Comparison of ENCODE assay signal across 9 mouse cellular contexts in the genomic region with DNA sequence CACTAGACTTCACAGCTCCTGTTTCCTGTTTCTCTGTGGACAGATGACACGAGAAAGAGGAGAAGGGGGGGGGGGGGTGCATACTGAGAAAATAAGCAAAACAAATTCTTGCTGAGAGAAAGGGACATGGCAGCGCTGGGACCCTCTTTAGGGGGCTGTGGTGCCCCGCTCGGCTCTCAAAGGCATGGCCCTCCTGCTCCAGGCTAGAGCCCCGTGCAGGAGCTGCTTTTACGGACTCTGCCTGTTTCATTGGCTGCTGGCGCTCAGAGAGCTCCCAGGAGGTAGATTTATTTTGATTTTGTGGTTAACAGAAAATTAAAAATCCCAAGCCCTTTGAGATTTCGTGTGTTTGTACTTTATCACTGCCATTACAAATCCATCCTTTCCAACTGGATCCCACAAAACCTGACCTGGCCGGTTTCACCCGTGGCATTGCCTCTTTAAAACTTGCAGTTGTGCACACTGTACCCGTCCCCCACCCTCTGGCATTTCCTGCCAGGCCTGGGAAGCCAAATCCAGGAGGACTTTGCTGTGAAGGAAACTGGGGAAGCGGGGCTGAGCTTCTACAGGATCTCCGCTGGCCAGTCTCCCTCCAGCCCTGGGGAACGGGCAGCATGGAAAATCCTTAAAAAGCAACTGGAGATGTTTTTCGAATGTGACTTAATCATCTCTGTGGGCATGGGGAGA. TPM values are rescaled to one million over a fixed set of nuclear protein-coding genes. Genes with fewer than 3 reads are reported as not detected.
DNase-seq lines count a peak whose midpoint lies in the region; ATAC-seq lines count a peak whose summit lies in the region.
"Had no signal": no experiment of that assay in that cellular context is flagged by ENCODE, and none has a peak within 500 bp of the region (broad histone marks: within the 10 kb centered on the region; RNA-seq: fewer than 3 reads in every experiment).

No protein-coding gene starts in this region.

- H3K4me1 ChIP-seq in liver, embryonic 12.5 days, result peaks cover 5% of the 10 kb centered on the region
- no peaks in the 10 kb centered on the region for H3K4me1 ChIP-seq in heart, embryonic 11.5 days (ENCODE audit: control insufficient read depth, insufficient read depth, low read length)

- H3K36me3 ChIP-seq in liver, embryonic 12.5 days, result no peaks in the 10 kb centered on the region
- no peaks in the 10 kb centered on the region for H3K36me3 ChIP-seq in heart, embryonic 11.5 days (ENCODE audit: control insufficient read depth, insufficient read depth, low read length)

- 54% methylated on average over 15 of the region's 15 CpGs for WGBS in liver, embryonic 12.5 days (ENCODE audit: insufficient replicate concordance)
- WGBS in heart, embryonic 11.5 days (ENCODE audit: insufficient replicate concordance), result 57% methylated on average over 15 of the region's 15 CpGs

- H3K9me3 ChIP-seq in liver, embryonic 12.5 days (replicated peaks), result no peaks in the 10 kb centered on the region
- H3K9me3 ChIP-seq in heart, embryonic 11.5 days (replicated peaks; ENCODE audit: control insufficient read depth, low read length), result no peaks in the 10 kb centered on the region

- no peak overlapping the region for H3K4me3 ChIP-seq in liver, embryonic 12.5 days
- H3K4me3 ChIP-seq in heart, embryonic 11.5 days (ENCODE audit: low read depth, low read length), result no peak overlapping the region

- H3K27ac ChIP-seq in liver, embryonic 12.5 days, result no peak overlapping the region
- H3K27ac ChIP-seq in heart, embryonic 11.5 days (ENCODE audit: low read depth, low read length), result peak overlapping the region; percentile 57

- no peak overlapping the region for H3K9ac ChIP-seq in liver, embryonic 12.5 days
- H3K9ac ChIP-seq in heart, embryonic 11.5 days (ENCODE audit: low read depth, low read length), result no peak overlapping the region

- 0 out of 2 replicates have a peak, but pooled peaks cover 4% of the 10 kb centered on the region for H3K27me3 ChIP-seq in liver, embryonic 12.5 days (replicated peaks)
- H3K27me3 ChIP-seq in heart, embryonic 11.5 days (ENCODE audit: control insufficient read depth, insufficient read depth, low read length), result no peaks in the 10 kb centered on the region

- ATAC-seq in liver, embryonic 12.5 days, result no peak
- peak; percentile 49; the same call in 1 of the 2 replicates for ATAC-seq in heart, embryonic 11.5 days (replicated peaks; ENCODE audit: insufficient number of reproducible peaks, low FRiP score, low TSS enrichment)
- ATAC-seq in megakaryocyte, adult 5-6 weeks (ENCODE audit: poor library complexity, severe bottlenecking), result no peak

- H3K4me2 ChIP-seq in liver, embryonic 12.5 days, result no peak overlapping the region
- H3K4me2 ChIP-seq in heart, embryonic 11.5 days, result no peak overlapping the region

- DNase-seq in liver, result peak; percentile 29
- DNase-seq in kidney, postnatal 10 days, result peak; percentile 82
- peak; percentile 27 for DNase-seq in skeletal muscle tissue, adult 2 months (ENCODE audit: low read depth, low spot score)
- DNase-seq in right cerebral cortex, postnatal 4 days, result no peak
- no peak for DNase-seq in cerebellum, adult 11-12 months

RNA-seq across cellular contexts. Expression of a gene that starts 5.5 kb away (rescaled TPM):
- polyA plus RNA-seq in liver, embryonic 12.5 days (2016; fragmentation: Nextera tagmentation; extraction: Ambion mirVana), result 0.07 and 0.11 TPM in 2 replicates
- polyA plus RNA-seq in heart, embryonic 11.5 days (2014; fragmentation: Nextera tagmentation; extraction: Ambion mirVana), result 0.24 TPM in 1 of 2 replicates, not detected in the other
- not detected in 2 replicates for total RNA-seq in megakaryocyte, adult 5-6 weeks (2015)
- total RNA-seq in megakaryocyte, adult 5-6 weeks (2017), result not detected in 2 replicates
- total RNA-seq: common myeloid progenitor, adult 5-6 weeks had no signal

Comparison
In these comparisons a context has a peak if more than half of its experiments do, and no peak if none do; other contexts are left out.
1. DNase-seq: peak in liver (single experiment), kidney, postnatal 10 days (single experiment) and skeletal muscle tissue, adult 2 months (single experiment); none in right cerebral cortex, postnatal 4 days (single experiment) and cerebellum, adult 11-12 months (single experiment).